Mouse (Mus musculus) stomach, embryonic 14.5 days (tissue): Measurements from ENCODE around the gene Brd7. TPM values are rescaled to one million over a fixed set of nuclear protein-coding genes. Genes with fewer than 3 reads are reported as not detected.

Experiments
- ATAC-seq: fragments of 200-750 bp; cut with Nextera tagmentation; 2 replicates; pipeline ENCODE4 v1.8.0; 2017; ENCODE audit warnings: low read depth, moderate TSS enrichment; ENCODE audit not compliant: insufficient number of reproducible peaks, insufficient read depth, low FRiP score
- H3K27ac ChIP-seq: fragments of 300-500 bp; sonication (generic); 2 replicates; pipeline ENCODE4 v1.5.1; 2014; ENCODE audit warnings: mild to moderate bottlenecking, low read length, moderate library complexity, mixed read lengths
- H3K27me3 ChIP-seq: fragments of 300-500 bp; sonication (generic); 2 replicates; pipeline ENCODE4 v1.6.1; 2014; ENCODE audit warnings: low read length, control low read depth, mixed read lengths; ENCODE audit not compliant: control insufficient read depth, insufficient read depth
- H3K36me3 ChIP-seq: fragments of 300-500 bp; sonication (generic); 2 replicates; pipeline ENCODE4 v1.6.1; 2014; ENCODE audit warnings: mild to moderate bottlenecking, control low read depth, low read length, moderate library complexity, mixed read lengths; ENCODE audit not compliant: control insufficient read depth, insufficient read depth
- H3K4me1 ChIP-seq: fragments of 300-500 bp; sonication (generic); 2 replicates; pipeline ENCODE4 v1.6.1; 2014; ENCODE audit warnings: low read length, control low read depth, mixed read lengths; ENCODE audit not compliant: control insufficient read depth, insufficient read depth
- H3K4me2 ChIP-seq: fragments of 300-500 bp; sonication (generic); replicated peaks from 2 replicates; pipeline ENCODE4 v1.6.1; 2014; ENCODE audit warnings: low read depth, low read length, control low read depth
- H3K4me3 ChIP-seq: fragments of 300-500 bp; sonication (generic); 2 replicates; pipeline ENCODE4 v1.5.1; 2014; ENCODE audit warnings: low read depth, low read length, control low read depth
- H3K9ac ChIP-seq: fragments of 300-500 bp; sonication (generic); replicated peaks from 2 replicates; pipeline ENCODE4 v1.6.1; 2014; ENCODE audit warnings: low read depth, mild to moderate bottlenecking, control low read depth, low read length, moderate library complexity, mixed read lengths
- H3K9me3 ChIP-seq: fragments of 300-500 bp; sonication (generic); 2 replicates; pipeline ENCODE4 v1.6.1; 2016; ENCODE audit warnings: low read depth, low read length, control low read depth; ENCODE audit not compliant: control insufficient read depth
- WGBS: fragments of 180-500 bp; shearing (Covaris S2); extraction: QIAGEN DNeasy Blood & Tissue Kit; methylation state at CpG from one replicate; pipeline ENCODE4 v1.1.7; 2014; 5-methylcytosine and 5-hydroxymethylcytosine counted together
- polyA plus RNA-seq: library from polyadenylated mRNA; unstranded; fragments of >200 nt; fragmentation: Nextera tagmentation; extraction: Ambion mirVana; gene quantifications from 2 replicates; pipeline ENCODE4 v1.2.1, GENCODE M21; 2014

The Brd7 gene
- polyA plus RNA-seq, 1 experiment from 2014 or later: 66.1 TPM

GRCm38 (mm10) chr8:88289901-88290300, 72.1 kb downstream of the Brd7 start:
- no peak overlapping the region for H3K4me3 ChIP-seq
- H3K9me3 ChIP-seq: no peaks in the 10 kb centered on the region
- no peak overlapping the region for H3K4me2 ChIP-seq
- no peak overlapping the region for H3K27ac ChIP-seq
- H3K9ac ChIP-seq: no peak overlapping the region
- H3K27me3 ChIP-seq: no peaks in the 10 kb centered on the region
- 71% methylated on average over 1 of the region's 1 CpGs for WGBS
- H3K36me3 ChIP-seq: no peaks in the 10 kb centered on the region
- no peak for ATAC-seq
- no peaks in the 10 kb centered on the region for H3K4me1 ChIP-seq

DNA sequence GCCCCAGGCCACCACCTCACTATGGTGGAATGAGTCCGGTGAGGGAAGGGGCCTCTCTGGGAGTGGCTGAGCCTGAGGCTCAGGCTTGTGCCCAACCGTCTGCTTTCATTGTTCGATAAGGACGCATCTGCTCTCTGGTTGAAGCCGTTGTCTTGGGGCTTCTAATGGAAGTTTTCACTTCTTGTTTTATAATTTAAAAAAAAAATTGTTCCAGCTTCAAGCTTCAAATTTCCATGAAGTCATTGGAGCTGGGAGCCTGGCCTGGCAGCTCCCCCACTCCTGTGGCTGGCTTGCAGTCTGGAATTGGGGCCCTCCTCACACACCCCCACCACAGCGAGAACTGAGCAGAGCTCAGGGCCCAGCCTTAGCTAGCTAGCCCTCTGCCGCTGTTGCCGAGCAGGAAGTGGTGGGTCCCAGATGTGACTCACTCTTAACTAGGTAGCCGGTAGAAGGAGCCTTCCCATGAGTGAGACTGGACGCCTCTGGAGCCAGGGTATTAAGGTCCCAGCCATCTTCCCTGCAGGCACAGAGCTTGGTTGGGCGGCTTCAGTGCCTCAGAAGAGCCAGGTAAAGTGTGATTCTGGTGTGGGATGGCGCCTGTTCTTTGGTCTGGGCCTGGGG, 73.3 kb downstream of the Brd7 start:
- 65% methylated on average over 12 of the region's 12 CpGs for WGBS
- Histone ChIP-seq H3K4me3 (no peak overlapping the region), H3K27me3 (no peaks in the 10 kb centered on the region), H3K36me3 (no peaks in the 10 kb centered on the region), H3K27ac (no peak overlapping the region), H3K4me2 (no peak overlapping the region), H3K4me1 (no peaks in the 10 kb centered on the region), H3K9ac (no peak overlapping the region), H3K9me3 (no peaks in the 10 kb centered on the region)
- no peak for ATAC-seq

DNA sequence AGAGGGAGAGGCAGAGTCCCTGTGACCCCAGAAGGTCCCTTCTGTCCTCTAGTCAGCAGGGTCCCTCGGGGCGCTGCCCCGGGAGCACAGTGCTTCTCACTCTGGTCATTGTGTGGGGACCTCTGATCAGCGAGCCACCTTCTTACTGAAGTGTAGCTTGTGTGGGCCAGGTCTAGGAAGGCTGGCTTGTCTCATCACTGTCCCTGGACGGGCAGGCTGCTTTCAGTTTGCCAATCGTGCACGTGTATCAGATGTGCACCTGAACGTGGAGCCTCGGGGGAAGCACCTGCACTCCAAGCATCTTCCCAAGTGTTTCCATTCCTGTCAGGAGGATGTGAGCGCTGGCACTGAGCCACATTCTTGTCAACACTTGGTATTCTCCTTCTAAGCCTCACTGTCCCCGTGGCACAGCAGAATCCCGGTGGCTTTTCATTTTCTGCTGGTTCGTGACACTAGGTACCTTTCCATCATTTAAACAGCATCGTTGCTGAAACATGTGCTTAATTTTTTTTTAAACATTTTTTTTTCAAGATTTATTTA, 75.5 kb downstream of the Brd7 start:
- no peaks in the 10 kb centered on the region; the same call in 1 of the 2 replicates for H3K4me1 ChIP-seq
- WGBS: 80% methylated on average over 14 of the region's 14 CpGs
- no peaks in the 10 kb centered on the region for H3K36me3 ChIP-seq
- H3K4me3 ChIP-seq: no peak overlapping the region
- H3K27ac ChIP-seq: no peak overlapping the region
- H3K9me3 ChIP-seq: no peaks in the 10 kb centered on the region
- no peak for ATAC-seq
- no peak overlapping the region for H3K4me2 ChIP-seq
- H3K9ac ChIP-seq: no peak overlapping the region
- no peaks in the 10 kb centered on the region for H3K27me3 ChIP-seq

GRCm38 (mm10) chr8:88285469-88286356, 76.3 kb downstream of the Brd7 start:
- Histone ChIP-seq H3K27me3 (no peaks in the 10 kb centered on the region), H3K36me3 (no peaks in the 10 kb centered on the region), H3K4me3 (no peak overlapping the region), H3K4me1 (no peaks in the 10 kb centered on the region; the same call in 1 of the 2 replicates), H3K27ac (no peak overlapping the region), H3K9me3 (no peaks in the 10 kb centered on the region), H3K4me2 (no peak overlapping the region), H3K9ac (no peak overlapping the region)
- no peak for ATAC-seq
- 79% methylated on average over 8 of the region's 8 CpGs for WGBS

- no peak overlapping the region for H3K4me2 ChIP-seq
- 42% methylated on average over 7 of the region's 7 CpGs for WGBS
- no peak overlapping the region for H3K4me3 ChIP-seq
- no peak overlapping the region for H3K27ac ChIP-seq
- H3K9me3 ChIP-seq: no peaks in the 10 kb centered on the region
- H3K27me3 ChIP-seq: no peaks in the 10 kb centered on the region
- H3K4me1 ChIP-seq: no peaks in the 10 kb centered on the region; the same call in 1 of the 2 replicates
- no peak overlapping the region for H3K9ac ChIP-seq
- H3K36me3 ChIP-seq: no peaks in the 10 kb centered on the region
- no peak; the same call in 1 of the 2 replicates for ATAC-seq
Measured at GRCm38 (mm10) chr8:88284738-88285137, 77.3 kb downstream of the Brd7 start.

DNA sequence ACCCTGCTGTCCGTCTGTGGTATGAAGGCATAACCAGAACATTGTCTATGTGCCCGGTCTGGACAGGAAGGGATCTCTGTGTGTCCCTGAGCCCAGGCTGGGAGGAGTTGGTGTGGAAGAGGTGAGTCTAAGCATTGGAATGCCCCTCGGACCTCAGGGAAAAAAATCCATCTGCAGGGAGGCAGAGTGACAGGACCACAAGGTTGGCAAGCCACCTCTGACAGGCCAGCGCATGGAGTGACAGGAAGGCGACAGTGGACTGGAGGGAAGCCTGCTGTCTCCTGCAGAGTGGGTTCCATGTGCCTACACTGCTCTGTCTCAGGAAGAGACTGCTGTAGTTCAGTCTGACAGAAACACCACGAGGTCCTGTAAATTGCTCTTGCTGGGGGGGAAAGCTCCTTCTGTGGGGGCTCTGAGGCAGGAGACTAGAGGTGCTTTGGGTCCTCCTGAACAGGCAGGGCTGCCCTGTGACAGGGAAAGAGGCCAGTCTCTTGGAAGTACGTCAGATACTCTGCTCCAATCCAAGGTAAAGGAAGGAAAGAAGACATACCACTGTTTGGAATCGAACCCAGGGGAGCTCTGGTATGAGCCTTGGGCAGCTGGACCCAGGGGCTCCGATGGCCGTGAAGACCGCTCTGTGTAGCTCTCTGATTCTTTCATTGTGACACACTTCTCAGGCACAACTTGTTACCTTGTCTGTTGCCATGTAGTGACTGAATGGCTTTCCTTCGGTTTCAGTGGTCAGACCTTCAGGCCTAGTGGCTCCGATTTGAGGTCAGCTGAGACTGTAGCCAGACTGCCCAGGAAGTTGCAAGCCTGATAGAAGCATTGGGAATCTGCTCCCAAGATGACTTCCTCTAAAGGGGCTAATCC, 78.5 kb downstream of the Brd7 start:
- no peak overlapping the region for H3K9ac ChIP-seq
- no peaks in the 10 kb centered on the region; the same call in 1 of the 2 replicates for H3K4me1 ChIP-seq
- no peaks in the 10 kb centered on the region for H3K36me3 ChIP-seq
- no peak overlapping the region for H3K27ac ChIP-seq
- no peaks in the 10 kb centered on the region for H3K27me3 ChIP-seq
- H3K4me2 ChIP-seq: no peak overlapping the region
- WGBS: 79% methylated on average over 13 of the region's 13 CpGs
- ATAC-seq: no peak
- H3K4me3 ChIP-seq: no peak overlapping the region
- H3K9me3 ChIP-seq: no peaks in the 10 kb centered on the region

DNA sequence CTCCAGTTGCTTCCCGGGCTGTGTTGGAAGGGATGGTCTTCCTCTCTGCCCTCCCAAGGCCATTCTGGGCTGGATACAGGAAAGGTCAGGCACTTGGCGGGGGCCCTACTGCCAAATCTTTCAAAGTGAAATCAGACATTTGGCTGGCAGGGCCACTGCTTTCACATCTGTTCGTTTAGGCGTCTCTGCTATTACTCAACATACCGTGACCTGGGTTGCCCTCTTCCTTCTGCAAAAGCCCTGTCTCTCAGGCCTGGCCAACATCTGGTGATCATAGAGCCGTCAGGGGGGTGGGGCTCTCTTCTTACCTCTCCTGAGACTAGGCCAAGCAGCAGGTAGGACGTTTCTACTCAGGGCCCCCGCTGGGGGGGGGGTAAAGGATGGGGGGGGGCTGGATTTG, 79.3 kb downstream of the Brd7 start:
- H3K4me1 ChIP-seq: no peaks in the 10 kb centered on the region; the same call in 1 of the 2 replicates
- 21% methylated on average over 8 of the region's 8 CpGs for WGBS
- no peaks in the 10 kb centered on the region for H3K36me3 ChIP-seq
- H3K9me3 ChIP-seq: no peaks in the 10 kb centered on the region
- H3K9ac ChIP-seq: no peak overlapping the region
- H3K27me3 ChIP-seq: no peaks in the 10 kb centered on the region
- H3K4me3 ChIP-seq: no peak overlapping the region
- H3K4me2 ChIP-seq: no peak overlapping the region
- no peak overlapping the region for H3K27ac ChIP-seq
- no peak for ATAC-seq
